ENCODE assay signal across 9 mouse cellular contexts in the genomic region with DNA sequence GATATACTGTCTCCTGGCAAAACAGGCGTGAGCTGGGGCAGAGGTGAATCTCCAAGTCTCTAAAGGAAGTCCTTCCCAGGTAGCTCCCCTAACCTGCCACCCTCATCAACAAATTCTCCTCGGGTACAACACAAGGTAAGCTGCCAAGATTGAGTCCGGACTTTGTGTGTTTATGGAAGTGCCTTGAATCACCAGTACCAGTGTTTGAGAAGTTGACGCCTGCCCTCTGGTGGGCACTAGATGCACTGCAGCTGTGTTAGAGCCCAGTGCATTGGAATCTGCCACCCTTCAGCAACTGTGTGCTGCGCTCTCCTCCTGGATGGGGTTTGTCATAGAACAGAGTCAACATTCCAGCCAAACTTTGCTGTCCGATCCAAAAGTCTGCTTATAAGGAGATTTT. TPM values are rescaled to one million over a fixed set of nuclear protein-coding genes. Genes with fewer than 3 reads are reported as not detected.
A peak's percentile ranks its signal among the peaks of the same experiment; 100 is the strongest.
DNase-seq lines count a peak whose midpoint lies in the region; ATAC-seq and TF ChIP-seq lines count a peak whose summit lies in the region.
"Had no signal": no experiment of that assay in that cellular context is flagged by ENCODE, and none has a peak within 500 bp of the region (broad histone marks: within the 10 kb centered on the region; RNA-seq: fewer than 3 reads in every experiment).

No protein-coding gene starts in this region.

- H3K9ac ChIP-seq in forebrain, embryonic 12.5 days, result no peak overlapping the region
- no peak overlapping the region for H3K9ac ChIP-seq in heart, embryonic 16.5 days (ENCODE audit: low read length)
- no peak overlapping the region for H3K9ac ChIP-seq in liver, postnatal 0 days (replicated peaks)
- H3K9ac ChIP-seq: neural tube, embryonic 12.5 days had no signal

- no peaks in the 10 kb centered on the region for H3K27me3 ChIP-seq in G1E (ENCODE audit: insufficient read depth, low read length)
- H3K27me3 ChIP-seq in forebrain, embryonic 12.5 days, result no peaks in the 10 kb centered on the region; the same call in 1 of the 2 replicates
- no peaks in the 10 kb centered on the region for H3K27me3 ChIP-seq in heart, embryonic 16.5 days (ENCODE audit: control insufficient read depth, insufficient read depth, low read length)
- H3K27me3 ChIP-seq in liver, postnatal 0 days (ENCODE audit: insufficient read depth, low read length), result no peaks in the 10 kb centered on the region
- H3K27me3 ChIP-seq: neural tube, embryonic 12.5 days had no signal

- DNase-seq in G1E (ENCODE audit: low spot score), result peak; percentile 56
- DNase-seq in c-Kit-positive CD71-positive TER-119-negative erythroid progenitor cells, embryonic 14.5 days (ENCODE audit: low read depth), result peak; percentile 77
- peak; percentile 78 for DNase-seq in large intestine, adult 2 months (ENCODE audit: low read depth, low spot score)
- peak; percentile 89 for DNase-seq in liver, postnatal 0 days
- DNase-seq in ovary, adult 18-20 months (ENCODE audit: low spot score), result peak; percentile 30
- peak; percentile 68 to 75 for DNase-seq in thymus, adult 18-20 months

- peak; percentile 72 for ATAC-seq in G1E (ENCODE audit: extremely low read depth, insufficient number of reproducible peaks, low FRiP score, poor library complexity, severe bottlenecking)
- peak; percentile 53; the same call in 1 of the 2 replicates for ATAC-seq in forebrain, embryonic 12.5 days (ENCODE audit: low FRiP score)
- 0 out of 2 replicates have a peak, but pooled peaks have one; percentile 23 for ATAC-seq in heart, embryonic 16.5 days (replicated peaks; ENCODE audit: extremely low read depth, insufficient read depth, low FRiP score)
- ATAC-seq in liver, postnatal 0 days, result peak; percentile 68

- no peak for TF ChIP-seq EP300 in liver, postnatal 0 days (IDR thresholded peaks at IDR 0.05; ENCODE audit: low read depth)

- H3K4me1 ChIP-seq in G1E (ENCODE audit: insufficient read depth, low read depth, low read length), result no peaks in the 10 kb centered on the region
- no peaks in the 10 kb centered on the region for H3K4me1 ChIP-seq in forebrain, embryonic 12.5 days
- peaks cover 15% of the 10 kb centered on the region for H3K4me1 ChIP-seq in heart, embryonic 16.5 days (ENCODE audit: control insufficient read depth, insufficient read depth, low read length)
- no peaks in the 10 kb centered on the region for H3K4me1 ChIP-seq in liver, postnatal 0 days (ENCODE audit: insufficient read depth)
- H3K4me1 ChIP-seq: neural tube, embryonic 12.5 days had no signal

- peak; percentile 98 for TF ChIP-seq CTCF in G1E (IDR thresholded peaks at IDR 0.05; ENCODE audit: low read depth, low read length)
- TF ChIP-seq CTCF in liver, postnatal 0 days (IDR thresholded peaks at IDR 0.05; ENCODE audit: low read depth), result peak; percentile 98

- H3K27ac ChIP-seq in forebrain, embryonic 12.5 days, result no peak overlapping the region
- H3K27ac ChIP-seq in heart, embryonic 16.5 days (ENCODE audit: low read length), result no peak overlapping the region; the same call in 1 of the 2 replicates
- H3K27ac ChIP-seq in liver, postnatal 0 days (ENCODE audit: low read depth), result no peak overlapping the region
- H3K27ac ChIP-seq: neural tube, embryonic 12.5 days had no signal

- H3K4me3 ChIP-seq in G1E (ENCODE audit: low read depth, low read length), result no peak overlapping the region
- H3K4me3 ChIP-seq in forebrain, embryonic 12.5 days (replicated peaks), result no peak overlapping the region
- H3K4me3 ChIP-seq in heart, embryonic 16.5 days (ENCODE audit: low read length), result no peak overlapping the region
- H3K4me3 ChIP-seq in liver, postnatal 0 days (ENCODE audit: low read depth, low read length), result no peak overlapping the region
- H3K4me3 ChIP-seq: neural tube, embryonic 12.5 days had no signal

- H3K9me3 ChIP-seq in G1E (replicated peaks), result no peaks in the 10 kb centered on the region
- H3K9me3 ChIP-seq in forebrain, embryonic 12.5 days, result no peaks in the 10 kb centered on the region
- no peaks in the 10 kb centered on the region for H3K9me3 ChIP-seq in heart, embryonic 16.5 days (replicated peaks; ENCODE audit: control insufficient read depth, low read length)
- no peaks in the 10 kb centered on the region for H3K9me3 ChIP-seq in liver, postnatal 0 days (ENCODE audit: low read length)
- H3K9me3 ChIP-seq: neural tube, embryonic 12.5 days had no signal

- H3K36me3 ChIP-seq in G1E (replicated peaks), result no peaks in the 10 kb centered on the region
- H3K36me3 ChIP-seq in forebrain, embryonic 12.5 days (replicated peaks), result no peaks in the 10 kb centered on the region
- H3K36me3 ChIP-seq in heart, embryonic 16.5 days (ENCODE audit: control insufficient read depth, insufficient read depth), result no peaks in the 10 kb centered on the region
- no peaks in the 10 kb centered on the region for H3K36me3 ChIP-seq in liver, postnatal 0 days (replicated peaks; ENCODE audit: insufficient read depth, low read length)
- H3K36me3 ChIP-seq: neural tube, embryonic 12.5 days had no signal

- WGBS in forebrain, embryonic 12.5 days, result 22% methylated on average over 6 of the region's 6 CpGs
- WGBS in heart, embryonic 16.5 days, result 10% methylated on average over 6 of the region's 6 CpGs
- WGBS in large intestine, adult 2 months, result 6% methylated on average over 6 of the region's 6 CpGs
- WGBS in liver, postnatal 0 days (ENCODE audit: insufficient replicate concordance), result 17% methylated on average over 6 of the region's 6 CpGs

- no peak overlapping the region for H3K4me2 ChIP-seq in forebrain, embryonic 12.5 days
- H3K4me2 ChIP-seq in heart, embryonic 16.5 days (ENCODE audit: low read depth, low read length), result 0 out of 2 replicates have a peak overlapping the region, but pooled peaks have one; percentile 29
- no peak overlapping the region for H3K4me2 ChIP-seq in liver, postnatal 0 days (ENCODE audit: low read depth, low read length)
- H3K4me2 ChIP-seq: neural tube, embryonic 12.5 days had no signal

RNA-seq across cellular contexts. Expression of a gene that starts 29.9 kb away (rescaled TPM):
- total RNA-seq in G1E (2014; fragmentation: Nextera tagmentation), result not detected in 2 replicates
- not detected in 2 replicates for total RNA-seq in G1E (2017)
- not detected in 2 replicates for polyA plus RNA-seq in G1E (2012)
- 0.09 TPM in 1 of 2 replicates, not detected in the other for polyA plus RNA-seq in forebrain, embryonic 12.5 days (2016; fragmentation: Nextera tagmentation; extraction: Ambion mirVana)
- 0.64 and 0.83 TPM in 2 replicates for polyA plus RNA-seq in heart, embryonic 16.5 days (2015; fragmentation: Nextera tagmentation; extraction: Ambion mirVana)
- not detected in 2 replicates for polyA plus RNA-seq in large intestine, adult 2 months (2012; rRNA removed)
- 0.21 and 0.25 TPM in 2 replicates for polyA plus RNA-seq in liver, postnatal 0 days (2015; fragmentation: Nextera tagmentation; extraction: Ambion mirVana)

Comparison
In these comparisons a context has a peak if more than half of its experiments do, and no peak if none do; other contexts are left out.
1. DNase-seq: peak in every context shown above with its lines; median percentile 89 in liver, postnatal 0 days; 78 in large intestine, adult 2 months; 77 in c-Kit-positive CD71-positive TER-119-negative erythroid progenitor cells, embryonic 14.5 days; 72 in thymus, adult 18-20 months; 56 in G1E; 30 in ovary, adult 18-20 months.